Mouse (Mus musculus) embryonic facial prominence, embryonic 12.5 days (tissue): Measurements from ENCODE around the gene Taok3. TPM values are rescaled to one million over a fixed set of nuclear protein-coding genes. Genes with fewer than 3 reads are reported as not detected.

Experiments
- ATAC-seq: fragments of 200-750 bp; cut with Nextera tagmentation; 2 replicates; pipeline ENCODE4 v1.8.0; 2017; ENCODE audit not compliant: insufficient number of reproducible peaks, insufficient read depth, low FRiP score, low TSS enrichment
- H3K27ac ChIP-seq: fragments of 300-500 bp; sonication (generic); 2 replicates; pipeline ENCODE4 v1.5.1; 2016; ENCODE audit warnings: mild to moderate bottlenecking
- H3K27me3 ChIP-seq: fragments of 300-500 bp; sonication (generic); 2 replicates; pipeline ENCODE4 v1.6.1; 2016; ENCODE audit warnings: mild to moderate bottlenecking, moderate library complexity
- H3K36me3 ChIP-seq: fragments of 300-500 bp; sonication (generic); 2 replicates; pipeline ENCODE4 v1.6.1; 2016; ENCODE audit warnings: mild to moderate bottlenecking
- H3K4me1 ChIP-seq: fragments of 300-500 bp; sonication (generic); 2 replicates; pipeline ENCODE4 v1.6.1; 2016
- H3K4me2 ChIP-seq: fragments of 300-500 bp; sonication (generic); replicated peaks from 2 replicates; pipeline ENCODE4 v1.6.1; 2016; ENCODE audit warnings: mild to moderate bottlenecking, moderate library complexity
- H3K4me3 ChIP-seq: fragments of 300-500 bp; sonication (generic); 2 replicates; pipeline ENCODE4 v1.5.1; 2016; ENCODE audit warnings: mild to moderate bottlenecking
- H3K9ac ChIP-seq: fragments of 300-500 bp; sonication (generic); 2 replicates; pipeline ENCODE4 v1.6.1; 2016; ENCODE audit warnings: mild to moderate bottlenecking, moderate library complexity
- H3K9me3 ChIP-seq: fragments of 300-500 bp; sonication (generic); 2 replicates; pipeline ENCODE4 v1.6.1; 2016; ENCODE audit warnings: mild to moderate bottlenecking, moderate library complexity
- WGBS: fragments of 180-500 bp; shearing (Covaris S2); methylation state at CpG from one replicate; pipeline ENCODE4 v1.1.7; 2016; 5-methylcytosine and 5-hydroxymethylcytosine counted together
- polyA plus RNA-seq: library from polyadenylated mRNA; unstranded; fragments of >200 nt; fragmentation: Nextera tagmentation; extraction: Ambion mirVana; gene quantifications from 2 replicates; pipeline ENCODE4 v1.2.1, GENCODE M21; 2016

Gene Taok3
- polyA plus RNA-seq = 12.1 and 14.7 TPM in 2 replicates

DNA sequence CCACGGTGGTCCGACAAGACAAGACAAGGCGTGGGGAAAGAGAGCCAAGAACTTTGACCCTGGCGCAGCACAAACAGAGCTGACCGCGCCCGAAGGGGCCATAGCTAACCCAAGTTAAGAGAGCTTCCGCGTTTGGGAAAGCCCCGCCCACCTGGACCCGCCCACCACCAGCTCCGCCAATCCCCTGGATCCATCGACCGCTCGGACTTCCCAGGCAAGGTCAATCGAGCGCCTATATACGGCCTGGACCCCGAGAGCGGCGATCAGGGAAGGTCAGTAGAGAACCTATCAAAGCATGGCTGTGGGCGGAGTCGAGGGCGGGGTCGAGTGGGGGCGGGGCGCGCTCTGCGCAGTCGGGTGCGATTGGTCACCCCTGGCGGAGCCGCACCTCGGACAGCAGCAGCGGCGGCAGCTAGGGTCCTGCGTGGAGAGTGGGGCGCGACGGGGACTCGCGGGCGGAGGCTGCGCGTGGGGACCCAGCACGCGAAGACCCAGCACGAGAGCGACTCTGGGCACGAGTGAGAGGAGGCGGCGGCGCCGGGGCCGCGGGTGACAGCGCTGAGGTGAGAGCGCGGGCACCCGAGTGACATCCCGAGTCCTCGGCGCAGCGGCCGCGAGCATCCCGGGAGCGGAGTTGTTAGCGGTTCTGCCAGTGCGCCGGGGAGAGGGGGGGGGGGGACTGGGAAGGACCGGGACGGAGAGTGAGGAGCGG, at the start of gene Taok3:
Taok3 (plus strand) TSS at position 353 of the 712 bp plus-strand sequence.
- Histone ChIP-seq H3K4me3 (peak within 1 kb of the TSS; percentile 79), H3K9me3 (no peaks in the 10 kb centered on the region), H3K36me3 (no peaks in the 10 kb centered on the region), H3K9ac (peak within 1 kb of the TSS; percentile 65), H3K27ac (no peak within 1 kb of the TSS), H3K4me1 (peaks cover 10% of the 10 kb centered on the region), H3K4me2 (peak within 1 kb of the TSS; percentile 92), H3K27me3 (peaks cover 14% of the 10 kb centered on the region)
- WGBS = under 1% methylated on average over 74 of the region's 74 CpGs
- peak; percentile 90 for ATAC-seq

DNA sequence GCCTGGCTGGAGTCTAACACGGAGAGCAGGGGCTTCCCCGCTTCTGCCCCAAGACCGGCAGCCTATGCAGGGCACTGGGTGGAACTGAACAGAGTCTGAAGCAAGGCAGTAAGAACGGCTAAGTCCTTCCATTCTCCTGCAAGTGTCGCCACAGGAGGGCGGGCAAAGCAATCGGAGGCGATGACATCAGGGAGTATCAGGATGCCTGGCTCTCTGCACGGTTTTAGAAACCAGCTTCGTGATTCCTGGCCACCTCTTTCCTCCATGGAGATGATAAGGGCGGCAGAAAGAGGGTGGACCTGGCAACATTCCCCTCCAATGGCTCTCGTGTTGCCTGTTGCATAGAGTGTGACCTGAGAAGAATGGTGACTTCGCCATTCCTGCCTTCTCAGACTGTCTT, 32.2 kb upstream of the Taok3 start:
- peak overlapping the region; percentile 9; the same call in 1 of the 2 replicates for H3K4me3 ChIP-seq
- H3K36me3 ChIP-seq = peaks cover 20% of the 10 kb centered on the region
- no peak for ATAC-seq
- H3K9me3 ChIP-seq = no peaks in the 10 kb centered on the region
- WGBS = 5% methylated on average over 13 of the region's 13 CpGs
- no peak overlapping the region for H3K27ac ChIP-seq
- peak overlapping the region; percentile 45 for H3K4me2 ChIP-seq
- H3K4me1 ChIP-seq = peaks cover 12% of the 10 kb centered on the region
- H3K27me3 ChIP-seq = peaks cover 8% of the 10 kb centered on the region; the same call in 1 of the 2 replicates
- no peak overlapping the region; the same call in 1 of the 2 replicates for H3K9ac ChIP-seq

GRCm38 (mm10) chr5:117089147-117089546, 30.8 kb upstream of the Taok3 start:
- no peak overlapping the region for H3K9ac ChIP-seq
- H3K27ac ChIP-seq = no peak overlapping the region
- no peaks in the 10 kb centered on the region for H3K9me3 ChIP-seq
- no peak overlapping the region for H3K4me3 ChIP-seq
- peaks cover 12% of the 10 kb centered on the region for H3K4me1 ChIP-seq
- 33% methylated on average over 3 of the region's 3 CpGs for WGBS
- peaks cover 8% of the 10 kb centered on the region; the same call in 1 of the 2 replicates for H3K27me3 ChIP-seq
- H3K4me2 ChIP-seq = no peak overlapping the region
- no peak for ATAC-seq
- peaks cover 35% of the 10 kb centered on the region for H3K36me3 ChIP-seq

DNA sequence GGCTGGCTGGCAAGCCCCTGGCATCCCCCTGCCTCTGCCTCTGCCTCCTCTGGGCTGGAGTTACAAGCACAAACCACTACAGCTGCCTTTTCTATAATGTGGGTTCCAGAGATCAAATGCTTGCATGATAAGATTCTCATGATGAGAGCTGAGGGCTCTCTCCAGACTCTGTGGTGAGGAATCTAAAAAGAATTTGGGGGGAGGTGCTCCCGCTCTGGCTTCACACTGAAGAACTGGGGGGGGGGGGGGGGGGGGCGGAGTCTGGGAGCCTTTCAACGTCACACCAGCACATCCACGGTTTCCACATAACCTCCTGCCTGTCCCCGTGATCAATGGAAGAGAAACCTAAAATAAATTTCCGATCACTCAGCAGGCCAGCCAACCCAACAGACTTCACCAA, 30.1 kb upstream of the Taok3 start:
- 26% methylated on average over 6 of the region's 6 CpGs for WGBS
- no peak for ATAC-seq

DNA sequence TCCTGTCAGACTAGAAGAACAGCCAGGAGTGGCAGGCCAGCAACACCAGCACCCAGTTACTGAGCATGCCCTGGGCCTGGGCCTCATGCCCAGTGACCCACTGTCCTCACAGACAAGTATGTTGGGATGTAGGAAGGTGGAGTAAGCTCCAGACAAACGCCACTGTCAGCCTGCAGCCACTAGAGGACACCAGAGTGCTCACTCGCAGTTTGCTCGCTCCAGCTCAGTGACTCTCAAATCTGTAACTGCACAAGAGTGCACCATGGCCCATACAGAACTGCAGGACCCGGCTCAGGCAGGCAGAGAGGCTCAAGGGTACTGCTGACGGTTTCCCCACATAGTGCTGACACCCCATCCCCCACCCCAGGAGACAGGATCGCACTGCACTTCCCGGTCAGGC, 25.5 kb upstream of the Taok3 start:
- 49% methylated on average over 7 of the region's 7 CpGs for WGBS

More for the DNA sequence above, 30.1 kb upstream of the Taok3 start:
- Histone ChIP-seq H3K27me3 (peaks cover 8% of the 10 kb centered on the region; the same call in 1 of the 2 replicates), H3K36me3 (peaks cover 39% of the 10 kb centered on the region), H3K4me3 (no peak overlapping the region), H3K9me3 (no peaks in the 10 kb centered on the region), H3K4me1 (peaks cover 12% of the 10 kb centered on the region), H3K9ac (no peak overlapping the region), H3K27ac (no peak overlapping the region), H3K4me2 (no peak overlapping the region)

GRCm38 (mm10) chr5:117096716-117097115, 23.2 kb upstream of the Taok3 start:
- Histone ChIP-seq H3K9me3 (no peaks in the 10 kb centered on the region), H3K36me3 (peaks cover 79% of the 10 kb centered on the region), H3K4me2 (no peak overlapping the region), H3K9ac (no peak overlapping the region), H3K27me3 (no peaks in the 10 kb centered on the region), H3K27ac (no peak overlapping the region), H3K4me3 (no peak overlapping the region), H3K4me1 (no peaks in the 10 kb centered on the region)
- 36% methylated on average over 3 of the region's 3 CpGs for WGBS
- ATAC-seq = no peak

More for the DNA sequence above, 25.5 kb upstream of the Taok3 start:
- H3K9ac ChIP-seq = no peak overlapping the region
- no peaks in the 10 kb centered on the region for H3K27me3 ChIP-seq
- no peaks in the 10 kb centered on the region for H3K9me3 ChIP-seq
- no peak overlapping the region for H3K4me3 ChIP-seq
- H3K27ac ChIP-seq = no peak overlapping the region
- H3K4me2 ChIP-seq = no peak overlapping the region
- H3K36me3 ChIP-seq = peaks cover 67% of the 10 kb centered on the region
- H3K4me1 ChIP-seq = no peaks in the 10 kb centered on the region
- ATAC-seq = no peak

- Histone ChIP-seq H3K36me3 (peaks cover 78% of the 10 kb centered on the region), H3K9ac (no peak overlapping the region), H3K4me3 (no peak overlapping the region), H3K27ac (no peak overlapping the region), H3K9me3 (no peaks in the 10 kb centered on the region), H3K4me1 (no peaks in the 10 kb centered on the region), H3K27me3 (no peaks in the 10 kb centered on the region), H3K4me2 (no peak overlapping the region)
- no peak for ATAC-seq
- 88% methylated on average over 5 of the region's 5 CpGs for WGBS
Measured at GRCm38 (mm10) chr5:117099008-117099407, 20.9 kb upstream of the Taok3 start.

DNA sequence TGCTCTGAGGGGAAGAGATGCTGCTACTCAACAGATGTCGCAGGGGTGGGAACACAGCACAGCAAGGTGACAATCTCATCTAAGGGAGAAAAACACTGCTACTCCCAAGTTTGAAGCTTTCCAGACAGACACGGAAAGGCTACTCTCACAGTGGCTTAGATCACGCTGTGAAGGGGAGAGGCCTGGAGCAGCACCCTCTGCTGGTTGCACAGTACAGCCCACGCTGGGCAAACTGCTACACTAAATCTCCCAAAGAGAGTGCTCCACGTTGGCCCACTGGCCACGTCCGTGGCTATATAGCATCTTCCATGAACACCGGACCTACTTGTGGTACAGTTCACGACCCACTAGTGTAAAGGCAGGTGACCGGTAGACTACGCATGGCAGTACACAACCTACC, 20.2 kb upstream of the Taok3 start:
- no peak overlapping the region for H3K4me3 ChIP-seq
- ATAC-seq = no peak
- H3K4me1 ChIP-seq = no peaks in the 10 kb centered on the region
- no peaks in the 10 kb centered on the region for H3K27me3 ChIP-seq
- H3K9ac ChIP-seq = no peak overlapping the region
- H3K27ac ChIP-seq = no peak overlapping the region
- no peak overlapping the region for H3K4me2 ChIP-seq
- H3K9me3 ChIP-seq = no peaks in the 10 kb centered on the region
- 88% methylated on average over 11 of the region's 11 CpGs for WGBS
- peaks cover 79% of the 10 kb centered on the region for H3K36me3 ChIP-seq

DNA sequence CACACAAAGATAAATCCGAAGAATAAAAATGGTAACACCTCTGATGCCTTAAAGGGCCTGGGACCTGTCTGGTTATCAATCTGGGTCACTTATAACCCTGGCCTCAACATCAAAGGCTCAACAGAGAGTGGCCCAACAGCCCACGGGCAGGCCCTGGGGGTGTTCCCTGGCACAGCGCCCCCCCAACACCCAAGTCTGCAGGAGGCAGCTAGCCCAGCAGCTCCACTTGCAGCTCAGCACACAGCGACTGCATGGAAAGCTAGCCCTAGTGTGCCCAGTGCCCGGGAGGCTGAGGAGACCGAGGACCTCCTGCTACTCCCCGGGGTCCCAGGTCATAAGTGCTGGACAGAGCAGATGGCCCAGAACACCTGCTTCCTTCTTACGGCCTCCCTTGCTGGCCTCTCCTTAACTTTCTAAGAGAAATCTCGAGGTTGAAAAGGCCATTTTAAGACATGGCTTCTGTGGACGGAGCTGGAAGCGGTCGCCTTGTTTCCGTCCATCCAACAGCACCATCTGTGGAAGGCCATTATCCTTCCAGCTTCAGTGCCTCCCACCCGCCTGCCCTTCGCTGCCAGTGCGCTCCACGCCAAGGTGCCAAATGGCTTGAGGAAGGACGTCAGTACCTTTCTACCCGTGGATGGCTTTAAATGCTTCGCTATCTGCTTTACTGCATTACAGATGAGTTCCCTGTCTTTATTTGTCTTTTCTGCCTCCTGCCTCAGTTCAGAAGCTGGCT, 16.6 kb upstream of the Taok3 start:
- ATAC-seq = no peak

GRCm38 (mm10) chr5:117104329-117104728, 15.6 kb upstream of the Taok3 start:
- Histone ChIP-seq H3K9me3 (no peaks in the 10 kb centered on the region), H3K36me3 (peaks cover 91% of the 10 kb centered on the region), H3K9ac (no peak overlapping the region), H3K27ac (no peak overlapping the region), H3K4me3 (no peak overlapping the region), H3K4me1 (no peaks in the 10 kb centered on the region), H3K27me3 (no peaks in the 10 kb centered on the region), H3K4me2 (no peak overlapping the region)
- no peak for ATAC-seq
- WGBS = 94% methylated on average over 12 of the region's 12 CpGs

More for the DNA sequence above, 16.6 kb upstream of the Taok3 start:
- no peaks in the 10 kb centered on the region for H3K27me3 ChIP-seq
- no peaks in the 10 kb centered on the region for H3K9me3 ChIP-seq
- H3K27ac ChIP-seq = no peak overlapping the region
- peaks cover 90% of the 10 kb centered on the region for H3K36me3 ChIP-seq
- WGBS = 94% methylated on average over 20 of the region's 20 CpGs
- no peak overlapping the region for H3K9ac ChIP-seq
- H3K4me1 ChIP-seq = no peaks in the 10 kb centered on the region
- H3K4me2 ChIP-seq = no peak overlapping the region
- no peak overlapping the region for H3K4me3 ChIP-seq

- Histone ChIP-seq H3K9me3 (no peaks in the 10 kb centered on the region), H3K4me3 (no peak overlapping the region), H3K27me3 (no peaks in the 10 kb centered on the region), H3K36me3 (peaks cover 88% of the 10 kb centered on the region), H3K4me2 (no peak overlapping the region), H3K27ac (no peak overlapping the region), H3K9ac (no peak overlapping the region), H3K4me1 (no peaks in the 10 kb centered on the region)
- WGBS = 79% methylated on average over 9 of the region's 9 CpGs
- no peak for ATAC-seq
Measured at GRCm38 (mm10) chr5:117105761-117106160, 14.2 kb upstream of the Taok3 start.

GRCm38 (mm10) chr5:117108292-117108691, 11.6 kb upstream of the Taok3 start:
- H3K9me3 ChIP-seq = no peaks in the 10 kb centered on the region
- no peaks in the 10 kb centered on the region for H3K4me1 ChIP-seq
- no peak overlapping the region for H3K27ac ChIP-seq
- ATAC-seq = no peak
- H3K4me3 ChIP-seq = no peak overlapping the region
- H3K4me2 ChIP-seq = no peak overlapping the region
- H3K9ac ChIP-seq = no peak overlapping the region
- H3K36me3 ChIP-seq = peaks cover 86% of the 10 kb centered on the region
- no peaks in the 10 kb centered on the region for H3K27me3 ChIP-seq
- WGBS = 94% methylated on average over 13 of the region's 13 CpGs
